Mouse (Mus musculus): Measurements from ENCODE around the gene Tmem47. TPM values are rescaled to one million over a fixed set of nuclear protein-coding genes. Genes with fewer than 3 reads are reported as not detected.

Gene Tmem47
- polyA plus RNA-seq, 1 experiment, result not detected

DNA sequence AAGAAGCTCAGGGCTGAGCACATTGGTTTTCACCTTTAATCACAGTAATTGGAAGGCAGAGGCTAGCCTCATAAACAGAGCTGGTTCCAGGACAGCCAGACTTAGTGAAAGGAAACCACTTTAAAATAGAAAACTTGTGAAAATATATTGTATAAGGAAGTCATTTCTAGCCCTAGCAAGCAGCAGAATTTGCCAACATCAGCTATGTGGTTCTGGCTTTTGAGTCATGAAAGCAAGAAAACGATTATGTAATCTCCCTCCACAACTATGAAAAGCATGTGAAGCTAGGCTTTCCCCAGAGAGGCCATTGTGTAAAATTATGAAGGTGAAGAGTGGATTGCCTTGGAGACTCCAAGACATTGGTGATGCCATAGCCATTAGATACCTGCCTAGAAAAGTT, 76.9 kb downstream of the Tmem47 start:
- no peak for TF ChIP-seq CTCF (IDR thresholded peaks at IDR 0.05; ENCODE audit: insufficient read depth, low read depth, low read length)
- TF ChIP-seq POLR2A (IDR thresholded peaks at IDR 0.05; ENCODE audit: insufficient read depth, low read depth, low read length), result no peak
- H3K4me1 ChIP-seq (ENCODE audit: control insufficient read depth, insufficient read depth, low read length), result no peaks in the 10 kb centered on the region
- 51% methylated on average over 1 of the region's 1 CpGs for WGBS
- H3K27ac ChIP-seq (ENCODE audit: insufficient read depth, low read depth, low read length), result no peak overlapping the region
- H3K4me3 ChIP-seq (ENCODE audit: insufficient read depth, low read depth, low read length), result no peak overlapping the region

All from olfactory bulb, adult 2 months (tissue).